Mouse (Mus musculus): Measurements from ENCODE around the gene Tiam2.

The Tiam2 gene

GRCm38 (mm10) chr17:3393981-3394380 is 67.6 kb downstream of the Tiam2 start:
- no peak for DNase-seq (ENCODE audit: low read depth, low spot score)

DNA sequence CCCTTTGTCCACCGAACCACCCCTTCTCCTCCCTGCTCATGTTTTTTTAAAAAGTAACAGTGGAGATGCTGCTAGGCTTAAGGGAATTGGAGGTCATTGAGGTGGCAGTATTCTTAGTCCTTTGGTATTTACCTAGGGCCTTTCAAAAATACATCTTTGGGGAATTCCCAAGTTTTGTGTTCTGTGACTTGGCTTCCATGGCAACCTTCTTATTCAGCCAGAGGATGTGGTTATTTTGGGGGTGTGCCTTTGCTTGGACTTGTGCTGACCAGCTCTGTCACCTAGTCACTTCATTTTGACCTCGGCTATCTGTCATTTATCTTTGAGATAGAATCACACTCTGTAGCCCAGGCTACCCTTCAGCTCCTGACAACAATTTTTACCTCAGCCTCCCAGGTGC is 68.6 kb downstream of the Tiam2 start:
- no peak for DNase-seq (ENCODE audit: low read depth, low spot score)

DNA sequence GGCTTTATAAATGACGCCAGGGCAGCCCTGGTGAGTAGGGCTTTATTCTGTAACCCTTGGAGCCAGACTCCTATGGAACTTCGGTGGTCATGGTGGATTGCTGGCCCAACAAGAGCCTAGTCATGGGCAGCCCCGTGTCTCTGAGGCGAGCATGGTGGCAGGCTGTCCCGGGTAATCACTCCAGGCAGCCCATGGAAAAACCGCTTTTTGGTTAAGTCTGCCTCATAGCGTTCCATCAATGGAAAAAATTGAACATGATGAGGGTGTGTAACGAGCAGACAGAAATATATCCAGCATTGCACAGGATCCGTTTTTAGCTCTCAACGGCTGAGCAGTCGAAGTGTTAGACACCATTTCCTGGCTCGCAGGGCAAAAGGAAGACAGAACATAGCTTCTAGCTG is 70.5 kb downstream of the Tiam2 start:
- no peak for DNase-seq (ENCODE audit: low read depth, low spot score)

GRCm38 (mm10) chr17:3397836-3398235 is 71.5 kb downstream of the Tiam2 start:
- DNase-seq (ENCODE audit: low read depth, low spot score): no peak

DNA sequence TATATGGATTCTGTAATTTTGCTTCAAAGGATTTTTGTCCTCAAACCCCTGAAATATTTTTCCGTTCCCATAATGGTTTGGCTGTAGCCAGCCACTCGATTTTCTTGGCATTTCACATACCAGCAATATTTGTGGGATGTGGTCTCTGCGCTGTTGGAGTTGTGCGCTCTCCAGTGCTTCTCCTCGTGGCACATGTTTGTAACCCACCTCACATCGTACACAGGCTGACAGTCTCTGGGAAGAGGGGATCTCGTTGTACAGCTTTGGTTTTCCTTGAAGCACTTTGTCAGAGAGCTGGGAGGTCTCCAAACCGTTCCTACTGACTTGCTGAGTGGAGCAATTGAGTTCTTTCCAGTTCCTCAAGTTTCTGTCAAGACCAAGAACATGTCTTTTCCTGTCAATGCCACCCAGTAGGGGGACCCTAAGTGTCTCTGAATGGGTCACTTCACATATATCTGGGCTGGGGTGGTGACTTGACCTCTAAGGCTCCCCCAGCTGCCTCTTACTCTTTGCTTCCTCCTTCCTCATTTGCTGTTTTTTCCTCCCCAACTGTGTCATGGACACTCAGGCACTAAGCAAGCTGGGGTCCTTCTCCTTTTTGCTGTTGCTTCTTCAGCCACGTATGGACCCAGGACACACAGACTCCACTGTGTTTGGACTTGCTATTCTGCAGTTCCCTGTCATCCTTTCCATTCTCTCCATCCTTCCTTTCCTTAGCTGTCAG is 79.1 kb downstream of the Tiam2 start:
- DNase-seq (ENCODE audit: low read depth, low spot score): no peak

DNA sequence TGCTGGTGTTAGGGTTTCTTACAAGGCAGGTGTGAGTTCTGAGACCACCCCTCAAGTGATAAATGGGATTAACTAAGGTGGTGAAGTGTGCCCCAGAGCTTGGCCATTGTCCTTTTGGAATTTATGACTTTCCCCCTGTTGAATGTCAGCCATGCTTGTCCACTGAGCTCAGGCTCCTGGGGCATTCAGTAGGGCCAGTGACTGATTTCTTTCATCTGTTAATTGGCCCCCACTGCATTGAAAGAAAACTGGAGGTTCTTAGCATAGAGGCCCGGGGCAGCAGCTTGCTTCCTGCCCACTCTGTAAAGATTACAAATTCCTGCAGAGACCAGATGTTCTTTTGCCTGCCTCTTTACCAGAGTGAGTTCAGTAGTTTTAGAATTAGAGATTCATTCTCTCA is 80.7 kb downstream of the Tiam2 start:
- peak; percentile 41 for DNase-seq (ENCODE audit: low read depth, low spot score)

- no peak for DNase-seq (ENCODE audit: low read depth, low spot score)
Observed at GRCm38 (mm10) chr17:3410307-3410706, 83.9 kb downstream of the Tiam2 start.

- no peak for DNase-seq (ENCODE audit: low read depth, low spot score)
Observed at GRCm38 (mm10) chr17:3412771-3413170, 86.4 kb downstream of the Tiam2 start.

DNA sequence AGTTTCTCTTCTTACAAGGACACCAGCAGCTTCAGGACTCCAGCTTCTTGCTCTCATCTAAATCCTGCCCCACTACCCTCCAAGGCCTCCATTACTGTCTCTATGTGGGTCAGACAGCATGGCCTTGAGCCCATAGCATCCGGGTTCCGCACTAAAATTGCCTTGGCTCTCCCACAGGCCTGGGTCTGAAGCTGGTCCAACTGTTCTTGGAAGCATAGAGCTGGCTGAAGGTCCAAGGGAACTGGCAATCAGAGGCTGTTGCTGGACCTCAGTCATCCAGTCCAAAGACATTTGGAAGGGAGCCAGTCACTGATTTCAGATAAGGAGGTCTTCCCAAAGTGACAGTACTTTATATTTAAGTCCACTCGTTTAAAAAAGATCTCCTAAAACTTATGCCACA is 89.2 kb downstream of the Tiam2 start:
- no peak for DNase-seq (ENCODE audit: low read depth, low spot score)

GRCm38 (mm10) chr17:3416401-3416800 is 90.0 kb downstream of the Tiam2 start:
- DNase-seq (ENCODE audit: low read depth, low spot score): no peak

GRCm38 (mm10) chr17:3419368-3419928 is 93.1 kb downstream of the Tiam2 start:
- no peak for DNase-seq (ENCODE audit: low read depth, low spot score)

DNA sequence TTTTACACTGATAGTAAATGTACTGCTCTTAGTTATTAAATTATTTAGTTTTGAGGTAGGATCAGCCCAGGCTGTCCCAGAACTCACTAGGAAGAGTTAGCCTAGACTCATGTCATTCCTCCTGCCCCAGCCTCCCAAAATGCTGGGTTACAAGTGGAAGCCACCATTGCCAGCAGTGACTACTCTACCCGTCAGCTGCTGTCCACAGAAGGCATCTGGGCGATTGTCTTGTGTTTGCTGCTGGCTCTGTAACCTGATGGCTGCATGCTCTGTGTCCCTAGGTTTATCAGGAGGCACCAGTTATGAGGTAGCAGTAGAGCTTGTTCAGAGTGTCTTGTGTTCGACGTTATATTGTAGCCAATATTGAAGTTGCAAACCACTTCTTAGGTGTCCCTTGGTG is 93.8 kb downstream of the Tiam2 start:
- DNase-seq (ENCODE audit: low read depth, low spot score): no peak

DNA sequence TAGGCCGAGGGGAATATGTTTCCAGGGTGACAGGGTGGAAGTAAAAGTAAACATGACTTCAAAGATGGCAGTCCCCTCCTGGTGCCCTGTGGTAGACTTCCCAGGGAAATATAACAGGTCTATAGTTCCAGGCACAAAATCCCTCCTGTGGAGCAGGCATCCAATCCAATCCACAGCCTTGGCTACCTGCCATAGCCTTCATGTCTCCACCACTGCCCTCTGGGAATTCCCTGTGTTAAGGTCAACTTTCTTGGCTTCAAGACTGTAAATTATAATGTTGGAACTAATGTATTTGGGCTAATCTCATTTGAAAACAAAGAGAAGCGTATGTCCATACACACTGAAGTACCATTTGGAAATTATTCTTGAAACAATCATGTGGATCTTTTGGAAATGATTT is 97.0 kb downstream of the Tiam2 start:
- no peak for DNase-seq (ENCODE audit: low read depth, low spot score)

- no peak for DNase-seq (ENCODE audit: low read depth, low spot score)
Observed at GRCm38 (mm10) chr17:3428659-3429058, 102.3 kb downstream of the Tiam2 start.

DNA sequence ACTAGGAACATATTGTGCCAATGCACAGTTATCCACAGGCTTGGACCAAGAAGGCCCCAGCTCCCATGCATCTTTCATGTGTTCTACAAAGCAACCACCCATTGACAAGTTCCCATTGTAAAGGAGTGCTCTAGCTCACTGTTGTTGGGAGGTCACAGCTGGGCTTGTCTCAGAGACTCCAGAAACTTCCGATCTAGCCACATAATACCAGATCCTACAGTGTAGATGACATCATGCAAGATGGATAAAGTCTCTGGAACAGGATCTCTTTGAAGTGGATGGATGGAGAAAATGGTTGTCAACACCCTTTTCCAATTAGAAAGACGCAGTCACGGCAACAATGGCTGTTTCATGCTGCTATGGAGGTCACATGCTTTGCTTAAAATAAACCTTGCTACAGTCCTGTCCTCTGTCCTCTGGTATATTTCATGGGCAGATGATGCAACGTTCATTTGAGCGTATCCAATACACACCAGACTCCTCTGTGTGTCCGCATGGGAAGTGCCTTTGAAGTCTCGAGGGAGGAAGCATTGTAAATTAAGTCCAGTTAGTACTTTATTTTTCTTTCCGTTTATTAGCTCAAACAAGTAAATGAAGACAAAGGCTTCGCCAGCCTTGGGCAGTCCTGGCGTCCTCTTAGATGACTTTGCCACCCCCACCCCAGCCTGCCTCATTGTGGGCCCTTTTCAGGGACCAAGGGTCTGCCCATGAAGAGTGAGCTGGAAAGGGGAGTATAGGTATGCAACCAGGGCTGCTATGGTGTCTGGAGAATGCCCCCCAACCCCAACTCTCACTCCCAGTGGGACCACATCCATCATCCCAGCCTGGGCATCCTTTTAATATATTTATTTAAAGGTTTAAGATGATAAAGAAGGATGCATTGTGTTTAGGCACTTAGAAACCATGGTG is 106.5 kb downstream of the Tiam2 start:
- DNase-seq (ENCODE audit: low read depth, low spot score): peak; percentile 24

GRCm38 (mm10) chr17:3433521-3434271 is 107.3 kb downstream of the Tiam2 start:
- no peak for DNase-seq (ENCODE audit: low read depth, low spot score)

GRCm38 (mm10) chr17:3435299-3435698 is 108.9 kb downstream of the Tiam2 start:
- no peak for DNase-seq (ENCODE audit: low read depth, low spot score)

- DNase-seq (ENCODE audit: low read depth, low spot score): peak; percentile 54
Observed at GRCm38 (mm10) chr17:3436841-3437515, 110.6 kb downstream of the Tiam2 start.

DNA sequence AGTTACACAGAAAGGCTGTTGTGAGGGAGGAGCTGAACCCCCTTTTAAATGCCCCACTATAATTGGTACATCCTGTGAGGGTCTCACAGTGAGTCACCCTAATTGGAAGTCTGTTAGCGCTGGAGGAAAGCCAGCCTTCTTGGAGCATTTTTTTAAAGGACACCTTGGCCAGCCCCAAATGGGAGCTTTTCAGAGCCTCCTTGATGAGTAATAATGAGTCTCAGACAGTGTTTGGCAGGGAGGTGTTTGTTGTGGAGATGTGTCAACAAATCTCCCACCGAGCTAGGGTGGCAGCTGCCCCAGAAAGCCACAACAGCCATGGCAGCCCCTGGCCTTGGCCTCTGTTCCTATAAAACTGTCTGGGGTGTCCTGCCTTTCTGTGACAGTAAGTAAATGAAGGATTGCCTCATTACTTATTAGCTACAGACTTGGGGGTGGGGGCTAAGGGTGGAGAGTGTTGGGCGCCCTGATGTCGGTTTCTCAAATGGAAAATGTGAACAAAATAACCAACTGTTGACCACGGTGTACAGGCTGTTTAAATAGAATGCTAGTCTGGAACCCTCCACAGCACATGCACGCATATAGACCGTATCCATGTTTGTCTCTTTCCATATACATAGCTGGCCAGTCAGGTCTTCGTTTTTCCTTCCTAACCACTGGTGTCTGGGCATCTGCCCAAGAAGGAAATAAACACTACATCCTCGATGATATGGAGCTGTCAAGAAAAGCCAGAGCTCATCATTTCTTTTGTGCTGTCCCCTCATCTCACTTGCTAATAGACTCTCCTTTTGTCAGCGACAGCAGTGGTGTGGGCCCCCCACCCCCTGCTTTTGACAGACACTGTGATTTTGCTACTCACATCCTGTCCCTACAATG is 116.4 kb downstream of the Tiam2 start:
- no peak for DNase-seq (ENCODE audit: low read depth, low spot score)
